Mouse (Mus musculus) left cerebral cortex, postnatal 14 days (tissue): Measurements from ENCODE around the gene Rad21l. TPM values are rescaled to one million over a fixed set of nuclear protein-coding genes. Genes with fewer than 3 reads are reported as not detected.

Experiments used
- DNase-seq, 2 experiments: peaks; one replicate each; pipeline ENCODE4 v3.0.0; 2021 to 2022; ENCODE audit warnings: low spot score in 2 of 2, mixed read lengths in 1 of 2
- intact Hi-C: fragments of 180-260 bp; cut with DNase I; formaldehyde crosslinking; loops from one replicate; pipeline ENCODE4 v1.15.1; 2025
- long read RNA-seq, 2 experiments: library from polyadenylated mRNA; stranded (forward); transcript quantifications; one replicate each; pipeline ENCODE4 v2.0.0; 2021
- total RNA-seq, 2 experiments: library from RNA; stranded (reverse); gene quantifications; 2 replicates each; pipeline ENCODE4 v1.2.3; 2021

The Rad21l gene
- total RNA-seq: under 1 TPM; 0.35 to 0.47 TPM
- long read RNA-seq, experiment 1: 0 reads
- long read RNA-seq, experiment 2: 0 reads

GRCm38 (mm10) chr2:151668433-151668832 is at the start of gene Rad21l:
Gene Rad21l, minus strand, starts transcription at chr2:151668533.
- DNase-seq: no peak
- intact Hi-C loops: no loop called here

GRCm38 (mm10) chr2:151716318-151717055 is 48.2 kb upstream of the Rad21l start:
- intact Hi-C loops: no loop called here

GRCm38 (mm10) chr2:151715526-151715925 is 47.2 kb upstream of the Rad21l start:
- intact Hi-C loops: no loop called here
- DNase-seq: peak; percentile 41 to 71

More at GRCm38 (mm10) chr2:151716318-151717055, 48.2 kb upstream of the Rad21l start:
- DNase-seq: no peak

- intact Hi-C loops: no loop called here
- no peak for DNase-seq
These were observed 44.3 kb upstream of the Rad21l start for GRCm38 (mm10) chr2:151712647-151713046.

GRCm38 (mm10) chr2:151702851-151703190 is 34.5 kb upstream of the Rad21l start:
- intact Hi-C loops: no loop called here
- DNase-seq: peak in 1 of 2 experiments; percentile 26

- peak in 1 of 2 experiments; percentile 60 for DNase-seq
- intact Hi-C loops: no loop called here
These were observed 34.0 kb upstream of the Rad21l start for GRCm38 (mm10) chr2:151702146-151702850.

- DNase-seq: no peak
- intact Hi-C loops: no loop called here
These were observed 33.2 kb upstream of the Rad21l start, which contains the start of gene Tmem74b for GRCm38 (mm10) chr2:151701231-151702145. Gene Tmem74b, plus strand, starts transcription at chr2:151702008.

GRCm38 (mm10) chr2:151682976-151683375 is 14.6 kb upstream of the Rad21l start:
- no peak for DNase-seq
- intact Hi-C loops: no loop called here

GRCm38 (mm10) chr2:151682357-151682756 is 14.0 kb upstream of the Rad21l start:
- intact Hi-C loops: no loop called here
- DNase-seq: peak in 1 of 2 experiments; percentile 31

GRCm38 (mm10) chr2:151676234-151676633 is 7.9 kb upstream of the Rad21l start:
- DNase-seq: no peak

GRCm38 (mm10) chr2:151670968-151671329 is 2.6 kb upstream of the Rad21l start:
- no peak for DNase-seq
- intact Hi-C loops: no loop called here

More at GRCm38 (mm10) chr2:151676234-151676633, 7.9 kb upstream of the Rad21l start:
- intact Hi-C loops: loop anchor here (5.0 kb wide), 3 partner anchors 44 to 184 kb away; partner anchors contain the start of genes Nsfl1c and Snph

GRCm38 (mm10) chr2:151670026-151670967 is 2.0 kb upstream of the Rad21l start:
- intact Hi-C loops: no loop called here
- DNase-seq: no peak

- intact Hi-C loops: no loop called here
- no peak for DNase-seq
These were observed 16.3 kb downstream of the Rad21l start for GRCm38 (mm10) chr2:151652053-151652452.

- DNase-seq: no peak
- intact Hi-C loops: no loop called here
These were observed 32.3 kb downstream of the Rad21l start for GRCm38 (mm10) chr2:151636015-151636402.

GRCm38 (mm10) chr2:151635362-151636014 is 32.8 kb downstream of the Rad21l start:
- intact Hi-C loops: no loop called here
- peak in 1 of 2 experiments; percentile 49 for DNase-seq

GRCm38 (mm10) chr2:151634903-151635302 is 33.4 kb downstream of the Rad21l start:
- intact Hi-C loops: loop anchor here (5.0 kb wide), 2 partner anchors 38 to 42 kb away; no protein-coding TSS in a partner anchor
- peak in 1 of 2 experiments; percentile 59 for DNase-seq

GRCm38 (mm10) chr2:151632982-151633381 is 35.4 kb downstream of the Rad21l start:
- no peak for DNase-seq
- intact Hi-C loops: loop anchor here (5.0 kb wide), 2 partner anchors 36 to 44 kb away; no protein-coding TSS in a partner anchor
